Mouse (Mus musculus) olfactory bulb, adult 2 months (tissue): ENCODE results near the gene Cxcr4. TPM values are rescaled to one million over a fixed set of nuclear protein-coding genes. Genes with fewer than 3 reads are reported as not detected.

Experiments
- H3K27ac ChIP-seq: fragments of 200-500 bp; 2 replicates; pipeline ENCODE4 v1.5.1; 2012; ENCODE audit warnings: low read depth, low read length; ENCODE audit not compliant: insufficient read depth
- H3K4me1 ChIP-seq: fragments of 200-500 bp; 2 replicates; pipeline ENCODE4 v1.6.1; 2012; ENCODE audit warnings: low read length; ENCODE audit not compliant: control insufficient read depth, insufficient read depth
- H3K4me3 ChIP-seq: fragments of 200-500 bp; 2 replicates; pipeline ENCODE4 v1.5.1; 2012; ENCODE audit warnings: mild to moderate bottlenecking, low read depth, low read length, moderate library complexity; ENCODE audit not compliant: insufficient read depth
- CTCF ChIP-seq: fragments of 200-500 bp; IDR thresholded peaks from 2 replicates; pipeline ENCODE4 v1.5.1; 2012; ENCODE audit warnings: low read depth, mild to moderate bottlenecking, low read length, moderate library complexity; ENCODE audit not compliant: insufficient read depth
- POLR2A ChIP-seq: fragments of 200-500 bp; IDR thresholded peaks from 2 replicates; pipeline ENCODE4 v1.6.1; 2012; ENCODE audit warnings: mild to moderate bottlenecking, low read depth, low read length, moderate library complexity; ENCODE audit not compliant: insufficient read depth
- WGBS: fragments of 180-500 bp; shearing (Covaris S2); methylation state at CpG from one replicate; pipeline ENCODE4 v1.1.7; 2018; 5-methylcytosine and 5-hydroxymethylcytosine counted together
- polyA plus RNA-seq: library from polyadenylated mRNA; stranded (reverse); fragments of >200 nt; gene quantifications from 2 replicates; pipeline ENCODE4 v1.2.4, GENCODE M21; 2012; ENCODE audit warnings: low replicate concordance; ENCODE audit not compliant: missing spikeins, insufficient read depth, insufficient read length

Cxcr4 gene
- polyA plus RNA-seq, 1 experiment, result not detected

DNA sequence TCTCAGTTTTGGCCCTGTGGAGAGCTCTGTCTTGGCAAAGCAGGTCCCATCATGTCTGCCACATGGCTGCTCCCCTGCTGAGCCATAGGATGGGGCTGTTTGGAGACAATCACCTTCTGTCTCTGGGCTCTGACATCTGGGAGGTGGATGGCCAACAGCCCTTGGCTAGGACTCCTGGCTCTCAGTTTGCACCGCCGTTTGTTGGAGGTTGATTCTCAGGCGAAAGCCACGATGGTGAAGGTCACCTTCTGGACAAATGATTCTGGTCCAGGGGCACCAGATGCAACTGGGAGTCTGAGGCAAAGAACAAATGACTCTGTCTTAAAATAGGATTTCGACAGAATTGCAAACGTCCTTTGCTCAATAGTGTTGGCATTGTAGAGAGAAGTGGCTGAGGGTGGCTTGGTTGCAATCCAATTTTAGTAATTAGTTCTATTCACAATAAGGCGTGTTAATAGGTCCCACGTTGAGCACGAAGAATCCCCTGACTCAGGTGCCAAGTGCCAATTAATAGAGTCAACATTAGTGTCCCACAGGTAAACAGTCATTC, 30.7 kb downstream of the Cxcr4 start:
- Histone ChIP-seq H3K27ac (no peak overlapping the region), H3K4me1 (peaks cover 6% of the 10 kb centered on the region; the same call in 1 of the 2 replicates), H3K4me3 (no peak overlapping the region)
- WGBS, result 33% methylated on average over 9 of the region's 9 CpGs
- no peak for TF ChIP-seq CTCF
- TF ChIP-seq POLR2A, result no peak

DNA sequence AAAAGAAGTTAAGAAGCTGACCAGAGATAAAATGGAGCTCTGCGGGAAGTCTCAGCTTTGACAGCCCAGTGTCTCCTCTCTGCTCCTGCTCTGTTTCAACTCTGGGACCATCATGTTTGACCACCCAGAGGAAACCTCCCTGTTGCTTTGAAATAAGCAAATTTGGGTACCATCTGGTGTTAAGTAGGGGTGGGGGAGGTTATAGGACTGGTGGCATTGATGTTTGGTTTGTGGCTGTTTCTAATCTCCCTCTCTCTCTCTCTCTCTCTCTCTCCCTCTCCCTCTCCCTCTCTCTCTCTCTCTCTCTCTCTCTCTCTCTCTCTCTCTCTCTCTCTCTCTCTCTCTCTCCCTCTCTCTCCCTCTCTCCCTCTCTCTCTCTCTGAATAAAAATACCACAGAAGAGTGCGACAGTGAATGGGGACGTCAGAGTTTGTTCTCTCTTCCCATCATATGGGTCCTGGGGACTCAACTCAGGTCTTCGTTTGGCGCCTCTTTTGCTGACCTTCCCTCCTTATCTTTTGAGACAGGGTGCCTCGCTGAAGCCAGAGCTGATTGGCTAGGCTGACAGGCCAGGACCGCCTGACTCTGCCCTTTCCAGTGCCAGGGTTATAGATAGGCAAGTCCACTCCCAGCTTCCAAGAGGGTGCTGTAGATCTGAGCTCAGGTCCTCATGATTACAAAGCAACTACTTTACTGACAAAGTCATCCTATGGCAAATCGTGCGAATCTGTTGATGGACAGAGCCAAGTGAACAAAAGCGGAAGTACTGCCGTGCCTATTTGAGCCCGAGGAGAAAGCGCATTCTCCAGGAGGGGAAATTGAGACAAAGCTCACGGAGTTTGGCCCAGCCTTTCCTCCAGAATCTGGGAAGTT, 31.4 kb downstream of the Cxcr4 start:
- WGBS, result 69% methylated on average over 14 of the region's 14 CpGs
- no peak for TF ChIP-seq CTCF
- H3K27ac ChIP-seq, result no peak overlapping the region
- no peak overlapping the region for H3K4me3 ChIP-seq
- H3K4me1 ChIP-seq, result peaks cover 6% of the 10 kb centered on the region; the same call in 1 of the 2 replicates

DNA sequence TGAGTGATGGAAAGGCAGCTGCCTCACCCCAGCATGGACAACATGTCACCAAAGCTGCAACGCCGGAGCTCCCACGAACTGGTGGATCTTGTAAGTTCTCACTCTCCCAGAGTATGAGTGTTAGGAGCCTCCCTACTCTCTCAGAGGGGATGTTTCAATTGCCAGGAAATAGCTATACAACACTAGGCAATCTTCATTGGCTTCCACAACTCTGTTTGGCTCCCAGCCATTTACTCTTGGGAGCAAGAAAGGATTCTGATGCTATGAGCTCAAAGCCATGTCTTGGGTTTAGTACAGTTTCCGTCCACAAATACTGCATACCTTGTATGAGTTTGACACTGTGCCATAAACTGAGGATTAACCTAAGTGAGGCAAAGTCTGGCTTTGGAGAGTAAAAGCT, 34.1 kb downstream of the Cxcr4 start:
- Histone ChIP-seq H3K4me1 (peaks cover 6% of the 10 kb centered on the region; the same call in 1 of the 2 replicates), H3K27ac (no peak overlapping the region), H3K4me3 (no peak overlapping the region)
- WGBS, result 93% methylated on average over 4 of the region's 4 CpGs
- TF ChIP-seq POLR2A (no peak), CTCF (no peak)

DNA sequence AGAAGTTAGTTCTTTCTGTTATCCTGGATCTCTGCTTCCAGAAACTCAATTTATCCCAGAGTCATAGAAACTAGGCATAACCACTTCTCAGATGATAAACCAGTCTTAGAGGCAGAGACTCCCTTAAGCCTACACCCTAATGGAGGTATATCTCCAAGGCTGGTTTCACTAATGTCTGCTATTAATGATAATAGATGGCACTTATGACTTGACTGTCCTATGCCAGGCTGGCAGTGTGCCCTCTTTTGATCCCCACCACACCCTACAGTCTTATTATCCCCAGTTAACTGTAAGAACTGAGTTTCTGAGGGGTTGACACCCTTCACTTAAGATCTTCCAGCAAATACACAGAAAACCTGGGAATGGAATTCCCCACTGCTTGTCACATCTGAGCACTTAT, 39.5 kb downstream of the Cxcr4 start:
- Histone ChIP-seq H3K4me1 (no peaks in the 10 kb centered on the region), H3K27ac (no peak overlapping the region), H3K4me3 (no peak overlapping the region)
- no peak for TF ChIP-seq POLR2A
- no peak for TF ChIP-seq CTCF

DNA sequence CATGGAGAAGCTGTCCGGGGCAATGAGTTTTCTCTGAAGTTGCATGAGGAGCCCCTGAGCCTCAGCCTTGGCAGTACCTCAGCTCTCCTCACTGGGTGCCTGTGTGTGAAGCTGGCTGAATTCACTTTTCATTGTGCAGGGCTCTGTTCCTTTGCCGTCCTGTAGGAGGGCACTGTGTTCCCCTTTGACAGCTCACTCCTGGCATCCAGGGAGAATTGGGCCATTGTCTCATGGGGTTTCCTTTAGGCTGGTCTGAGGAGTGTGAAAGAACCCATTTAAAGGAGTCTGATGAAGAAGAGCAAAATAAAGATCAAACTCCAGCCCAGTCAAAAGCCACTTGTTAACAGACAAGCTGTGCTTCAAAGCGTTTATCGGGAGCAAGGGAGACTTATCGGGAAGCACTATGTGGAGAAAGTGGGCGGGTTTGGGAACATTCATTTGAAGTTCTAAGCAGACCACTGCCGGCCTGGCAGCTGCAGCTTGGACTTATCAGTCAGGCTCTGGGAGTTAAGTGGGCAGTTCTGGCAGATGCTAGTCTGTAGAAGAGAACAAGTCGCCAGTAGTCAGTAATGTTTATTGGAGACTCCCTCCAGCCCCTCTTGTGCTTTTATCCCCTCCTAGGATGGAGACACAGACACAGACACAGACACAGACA, 40.2 kb downstream of the Cxcr4 start:
- 0 out of 2 replicates have a peak overlapping the region, but pooled peaks have one; percentile 6 for H3K27ac ChIP-seq
- WGBS, result 38% methylated on average over 8 of the region's 8 CpGs
- TF ChIP-seq CTCF (no peak), POLR2A (no peak)
- no peaks in the 10 kb centered on the region for H3K4me1 ChIP-seq
- no peak overlapping the region for H3K4me3 ChIP-seq

DNA sequence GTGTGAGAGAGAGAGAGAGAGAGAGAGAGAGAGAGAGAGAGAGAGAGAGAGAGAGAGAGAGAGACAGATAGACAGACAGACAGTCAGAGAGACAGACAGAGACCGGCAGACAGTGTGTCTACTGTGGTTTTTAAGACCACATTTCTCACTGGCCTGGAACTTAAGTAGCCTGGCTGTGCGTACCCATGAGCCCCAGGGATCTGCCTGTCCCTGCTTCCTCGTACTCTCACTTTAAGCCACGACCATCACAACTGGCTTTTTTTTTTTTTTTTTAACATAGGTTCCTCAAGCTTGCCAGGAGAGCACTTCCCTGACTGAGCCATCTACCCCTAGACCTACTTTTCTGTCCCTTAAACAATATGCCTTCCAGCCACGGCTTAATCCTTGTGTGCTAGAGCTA, 42.7 kb downstream of the Cxcr4 start:
- Histone ChIP-seq H3K27ac (no peak overlapping the region), H3K4me1 (no peaks in the 10 kb centered on the region), H3K4me3 (no peak overlapping the region)
- TF ChIP-seq CTCF, result no peak
- 85% methylated on average over 5 of the region's 5 CpGs for WGBS

DNA sequence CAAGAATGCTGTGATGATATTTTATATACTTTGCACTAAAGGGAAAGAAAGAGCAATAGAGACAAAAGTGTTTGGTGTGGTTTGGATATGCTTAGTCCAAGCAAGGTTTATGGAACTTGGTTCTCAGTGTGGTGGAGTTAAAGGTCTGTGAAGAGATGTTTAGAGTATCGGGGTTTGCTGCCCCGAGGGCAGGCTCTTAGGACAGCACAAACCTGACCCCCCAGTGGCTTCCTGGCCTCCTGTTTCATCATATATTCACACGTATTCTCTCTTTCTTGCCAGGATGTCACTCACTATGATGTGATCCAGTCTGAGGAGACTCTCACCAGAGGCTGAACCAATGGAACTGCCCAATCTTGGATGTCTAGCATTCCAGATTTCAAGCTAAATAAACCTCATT, 43.1 kb downstream of the Cxcr4 start:
- H3K27ac ChIP-seq, result no peak overlapping the region
- TF ChIP-seq POLR2A (no peak), CTCF (no peak)
- H3K4me3 ChIP-seq, result no peak overlapping the region
- WGBS, result 87% methylated on average over 3 of the region's 3 CpGs
- no peaks in the 10 kb centered on the region for H3K4me1 ChIP-seq

DNA sequence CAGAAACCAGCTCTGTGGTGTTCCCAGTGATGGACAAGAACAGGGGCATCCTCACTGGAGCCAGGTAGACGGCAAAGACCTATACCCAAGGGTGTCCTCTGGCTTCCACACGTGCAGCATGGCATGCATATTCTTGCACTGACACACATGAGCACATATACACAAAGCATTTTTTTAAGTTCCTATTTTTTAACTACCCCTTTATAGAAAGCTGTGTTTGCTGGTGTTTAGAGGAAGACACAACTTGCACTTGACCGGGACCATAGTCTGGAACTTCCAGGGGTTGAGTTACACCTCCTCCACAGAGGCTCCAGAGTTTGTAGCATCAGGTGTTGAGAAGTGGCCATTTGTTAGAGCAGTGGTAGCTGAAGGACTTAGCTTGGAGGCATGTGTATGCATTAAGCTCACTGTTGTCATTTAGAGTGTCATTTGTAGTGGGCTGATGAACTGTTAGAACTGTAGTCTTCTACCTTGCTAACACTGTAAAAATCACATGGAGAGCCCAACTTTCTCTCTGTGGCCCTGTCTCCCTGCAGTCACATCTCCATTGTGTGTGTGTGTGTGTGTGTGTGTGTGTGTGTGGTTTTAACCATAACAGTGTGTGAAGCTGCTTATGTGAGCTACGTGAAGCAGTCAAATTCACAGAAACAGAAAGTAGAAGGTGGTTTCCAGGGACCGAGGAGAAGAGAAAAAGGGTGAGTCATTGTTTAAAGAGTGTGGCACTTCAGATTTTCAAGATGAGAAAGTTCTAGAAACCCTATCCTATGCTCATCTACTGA, 43.7 kb downstream of the Cxcr4 start:
- no peak overlapping the region for H3K27ac ChIP-seq
- TF ChIP-seq CTCF, result no peak
- TF ChIP-seq POLR2A, result no peak
- 76% methylated on average over 5 of the region's 5 CpGs for WGBS
- H3K4me1 ChIP-seq, result no peaks in the 10 kb centered on the region
- no peak overlapping the region for H3K4me3 ChIP-seq

DNA sequence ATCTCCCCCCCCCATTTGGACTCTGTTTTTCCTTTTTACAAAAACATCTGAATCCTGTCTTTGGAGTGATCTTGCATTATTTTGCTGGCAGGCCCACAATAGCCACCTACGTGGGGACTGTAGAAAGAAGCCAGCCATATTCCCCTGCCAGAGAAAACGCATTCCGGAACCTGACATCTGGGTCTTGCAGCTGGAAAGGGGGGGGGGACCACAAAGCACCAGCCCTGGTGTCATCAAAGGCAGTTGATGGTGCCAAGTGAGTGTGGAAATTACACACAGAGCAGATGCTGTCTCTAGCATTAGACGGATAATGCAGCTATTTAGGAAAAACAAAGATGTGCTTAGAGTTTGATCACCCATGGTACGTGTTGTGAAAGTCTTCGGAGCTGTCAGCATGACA, 46.4 kb downstream of the Cxcr4 start:
- H3K4me1 ChIP-seq, result no peaks in the 10 kb centered on the region
- WGBS, result 57% methylated on average over 6 of the region's 6 CpGs
- no peak overlapping the region for H3K4me3 ChIP-seq
- no peak overlapping the region for H3K27ac ChIP-seq
- TF ChIP-seq CTCF (no peak), POLR2A (no peak)
